Mouse (Mus musculus): Measurements from ENCODE around the gene Gnptg. TPM values are rescaled to one million over a fixed set of nuclear protein-coding genes. Genes with fewer than 3 reads are reported as not detected.
A peak's percentile ranks its signal among the peaks of the same experiment; 100 is the strongest.

Gene Gnptg
- polyA plus RNA-seq, 1 experiment from 2014 or later: 38.3 TPM

DNA sequence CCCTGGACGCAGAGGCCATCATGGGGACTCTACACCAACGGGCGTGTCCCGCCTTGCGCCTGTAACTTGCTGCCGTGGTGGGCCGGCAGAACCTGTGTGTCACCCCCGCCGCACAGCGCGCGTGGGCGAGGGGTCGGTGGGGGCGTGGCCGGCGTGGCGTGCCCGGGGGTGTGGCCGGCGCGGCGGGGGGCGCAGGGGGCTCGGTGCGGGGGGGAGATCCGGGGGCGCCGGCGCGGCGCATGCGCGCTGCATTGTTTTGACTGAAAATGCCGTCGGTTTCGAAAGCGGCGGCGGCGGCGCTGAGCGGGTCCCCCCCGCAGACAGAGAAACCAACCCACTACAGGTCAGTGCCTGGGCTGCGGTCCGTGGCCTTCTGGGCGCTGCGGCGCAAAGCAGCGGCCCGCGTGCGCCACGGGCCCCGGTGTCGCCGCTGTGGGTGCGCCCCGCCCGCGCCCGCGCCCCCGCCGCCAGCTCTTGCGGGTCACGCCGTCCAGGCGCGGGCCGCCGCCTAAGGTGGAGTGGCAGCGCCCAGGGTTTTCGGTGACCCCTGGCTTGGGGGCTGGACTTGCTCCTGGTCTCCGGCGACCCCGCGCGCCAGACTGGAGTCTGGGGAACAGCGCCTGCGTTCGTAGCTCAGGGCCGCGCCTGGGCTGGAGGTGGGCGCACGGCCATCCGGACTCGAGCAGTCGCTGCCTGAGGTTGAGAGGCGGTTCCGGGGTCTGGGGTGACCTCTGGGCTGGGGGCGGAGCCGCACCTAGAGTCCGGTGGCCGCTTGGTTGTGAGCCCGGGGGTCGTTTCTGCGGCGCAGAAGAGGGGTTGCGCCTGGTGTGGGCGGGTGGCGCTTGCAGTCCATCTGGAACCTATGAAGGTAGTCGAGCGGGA, 51.5 kb downstream of the Gnptg start, which contains the start of gene Unkl:
TSS of gene Unkl (plus strand) at position 248 of the 882 bp plus-strand sequence.
- Histone ChIP-seq H3K4me3 (ENCODE audit: low read depth, low read length) (peak within 1 kb of the TSS; percentile 95), H3K27ac (ENCODE audit: low read depth) (peak within 1 kb of the TSS; percentile 80), H3K27me3 (ENCODE audit: insufficient read depth, low read length) (no peaks in the 10 kb centered on the region), H3K4me1 (ENCODE audit: insufficient read depth) (peaks cover 4% of the 10 kb centered on the region; the same call in 1 of the 2 replicates), H3K36me3 (ENCODE audit: insufficient read depth) (peaks cover 28% of the 10 kb centered on the region), H3K4me2 (peak within 1 kb of the TSS; percentile 73), H3K9me3 (ENCODE audit: low read depth, low read length) (no peaks in the 10 kb centered on the region), H3K9ac (peak within 1 kb of the TSS; percentile 92)
- WGBS: under 1% methylated on average over 99 of the region's 104 CpGs
- peak; percentile 82 for DNase-seq
- peak; percentile 49 for ATAC-seq (ENCODE audit: insufficient read depth)
- TF ChIP-seq CTCF (IDR thresholded peaks at IDR 0.05; ENCODE audit: low read depth): no peak

GRCm38 (mm10) chr17:25187784-25188149, 52.2 kb downstream of the Gnptg start:
- H3K27ac ChIP-seq (ENCODE audit: low read depth): peak overlapping the region; percentile 80; the same call in 1 of the 2 replicates
- H3K9ac ChIP-seq: peak overlapping the region; percentile 92
- peak overlapping the region; percentile 95 for H3K4me3 ChIP-seq (ENCODE audit: low read depth, low read length)
- no peaks in the 10 kb centered on the region for H3K9me3 ChIP-seq (ENCODE audit: low read depth, low read length)
- no peak for TF ChIP-seq CTCF (IDR thresholded peaks at IDR 0.05; ENCODE audit: low read depth)
- 6% methylated on average over 11 of the region's 11 CpGs for WGBS
- DNase-seq (no peak), ATAC-seq (ENCODE audit: insufficient read depth) (no peak)
- peaks cover 28% of the 10 kb centered on the region for H3K36me3 ChIP-seq (ENCODE audit: insufficient read depth)
- H3K4me1 ChIP-seq (ENCODE audit: insufficient read depth): peaks cover 4% of the 10 kb centered on the region; the same call in 1 of the 2 replicates
- H3K4me2 ChIP-seq: peak overlapping the region; percentile 73
- no peaks in the 10 kb centered on the region for H3K27me3 ChIP-seq (ENCODE audit: insufficient read depth, low read length)

DNA sequence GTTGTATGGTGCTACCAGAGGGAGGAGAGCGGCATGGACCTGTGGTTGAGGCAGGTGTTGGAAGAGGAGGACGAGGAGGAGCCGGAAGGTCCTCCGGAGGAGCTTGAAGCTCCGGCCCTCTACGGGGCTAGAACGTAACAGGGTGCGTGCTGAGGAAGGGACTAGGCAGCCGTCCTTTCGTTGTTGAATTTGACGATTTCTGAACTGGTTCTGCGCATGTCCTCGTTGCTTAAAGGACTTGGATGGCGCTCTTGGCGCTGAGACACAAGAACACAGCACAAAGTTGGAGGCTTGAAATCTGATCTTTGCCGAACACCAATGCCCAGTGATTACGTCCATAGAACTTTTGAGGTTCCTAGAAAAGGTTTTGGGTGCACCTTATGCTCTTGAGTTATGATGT, 55.0 kb downstream of the Gnptg start:
- Histone ChIP-seq H3K4me3 (ENCODE audit: low read depth, low read length) (peak overlapping the region; percentile 96), H3K9me3 (ENCODE audit: low read depth, low read length) (no peaks in the 10 kb centered on the region), H3K27ac (ENCODE audit: low read depth) (no peak overlapping the region; the same call in 1 of the 2 replicates), H3K9ac (peak overlapping the region; percentile 89), H3K4me1 (ENCODE audit: insufficient read depth) (peaks cover 4% of the 10 kb centered on the region; the same call in 1 of the 2 replicates), H3K36me3 (ENCODE audit: insufficient read depth) (peaks cover 14% of the 10 kb centered on the region), H3K4me2 (peak overlapping the region; percentile 95), H3K27me3 (ENCODE audit: insufficient read depth, low read length) (no peaks in the 10 kb centered on the region)
- DNase-seq (no peak), ATAC-seq (ENCODE audit: insufficient read depth) (peak; percentile 14; the same call in 1 of the 2 replicates)
- no peak for TF ChIP-seq CTCF (IDR thresholded peaks at IDR 0.05; ENCODE audit: low read depth)
- 7% methylated on average over 17 of the region's 17 CpGs for WGBS

GRCm38 (mm10) chr17:25184129-25184691, 55.7 kb downstream of the Gnptg start, which contains the start of gene BC003965:
Gene BC003965, plus strand, starts transcription at chr17:25184554.
- H3K9me3 ChIP-seq (ENCODE audit: low read depth, low read length): no peaks in the 10 kb centered on the region
- H3K27me3 ChIP-seq (ENCODE audit: insufficient read depth, low read length): no peaks in the 10 kb centered on the region
- H3K36me3 ChIP-seq (ENCODE audit: insufficient read depth): peaks cover 12% of the 10 kb centered on the region
- peak within 1 kb of the TSS; percentile 89 for H3K9ac ChIP-seq
- H3K4me1 ChIP-seq (ENCODE audit: insufficient read depth): peaks cover 4% of the 10 kb centered on the region; the same call in 1 of the 2 replicates
- peak; percentile 80 for ATAC-seq (ENCODE audit: insufficient read depth)
- H3K27ac ChIP-seq (ENCODE audit: low read depth): peak within 1 kb of the TSS; percentile 92
- TF ChIP-seq CTCF (IDR thresholded peaks at IDR 0.05; ENCODE audit: low read depth): no peak
- DNase-seq: peak; percentile 100
- peak within 1 kb of the TSS; percentile 95 for H3K4me2 ChIP-seq
- peak within 1 kb of the TSS; percentile 96 for H3K4me3 ChIP-seq (ENCODE audit: low read depth, low read length)
- WGBS: under 1% methylated on average over 50 of the region's 50 CpGs

Small RNA genes lying within 50 kb of the gene (microRNA-seq; reads per million reads assigned to microRNA genes)
- 0.95 reads per million for gene Mir3547 (ENCODE audit: borderline number of aligned reads)

Other genes with a start within 250 kb of the Gnptg start
- 8.7 and 9.8 TPM in 2 replicates for gene Cramp1l, start 224.3 kb downstream of the Gnptg start, polyA plus RNA-seq (2014; fragmentation: Nextera tagmentation; extraction: Ambion mirVana)
- gene Ift140, start 224.0 kb downstream of the Gnptg start, polyA plus RNA-seq (2014; fragmentation: Nextera tagmentation; extraction: Ambion mirVana): 16.9 and 18.0 TPM in 2 replicates
- gene Tmem204, start 156.5 kb downstream of the Gnptg start, polyA plus RNA-seq (2014; fragmentation: Nextera tagmentation; extraction: Ambion mirVana): 65.2 and 67.1 TPM in 2 replicates
- 41.8 and 46.5 TPM in 2 replicates for gene Telo2, start 124.2 kb downstream of the Gnptg start, polyA plus RNA-seq (2014; fragmentation: Nextera tagmentation; extraction: Ambion mirVana)
- not detected in 2 replicates for gene Ptx4, start 119.4 kb downstream of the Gnptg start, polyA plus RNA-seq (2014; fragmentation: Nextera tagmentation; extraction: Ambion mirVana)
- gene Clcn7, start 106.7 kb downstream of the Gnptg start, polyA plus RNA-seq (2014; fragmentation: Nextera tagmentation; extraction: Ambion mirVana): 22.3 and 23.1 TPM in 2 replicates
- 0.24 and 0.28 TPM in 2 replicates for gene Ccdc154, start 77.7 kb downstream of the Gnptg start, polyA plus RNA-seq (2014; fragmentation: Nextera tagmentation; extraction: Ambion mirVana)
- 3.6 and 3.7 TPM in 2 replicates for gene Gm38655, start 64.7 kb downstream of the Gnptg start, polyA plus RNA-seq (2014; fragmentation: Nextera tagmentation; extraction: Ambion mirVana)
- gene BC003965, start 55.6 kb downstream of the Gnptg start, polyA plus RNA-seq (2014; fragmentation: Nextera tagmentation; extraction: Ambion mirVana): 28.5 and 29.2 TPM in 2 replicates
- 5.8 TPM in 2 replicates for gene Unkl, start 51.7 kb downstream of the Gnptg start, polyA plus RNA-seq (2014; fragmentation: Nextera tagmentation; extraction: Ambion mirVana)
- gene Tsr3, start within 50 bp of the Gnptg start, polyA plus RNA-seq (2014; fragmentation: Nextera tagmentation; extraction: Ambion mirVana): 46.4 and 46.8 TPM in 2 replicates
- 0.46 and 0.93 TPM in 2 replicates for gene Baiap3, start 16.2 kb upstream of the Gnptg start, polyA plus RNA-seq (2014; fragmentation: Nextera tagmentation; extraction: Ambion mirVana)
- gene Ube2i, start 34.5 kb upstream of the Gnptg start, polyA plus RNA-seq (2014; fragmentation: Nextera tagmentation; extraction: Ambion mirVana): 756 and 759 TPM in 2 replicates
- gene Prss34, start 58.3 kb upstream of the Gnptg start, polyA plus RNA-seq (2014; fragmentation: Nextera tagmentation; extraction: Ambion mirVana): 0.45 and 0.72 TPM in 2 replicates
- not detected in 2 replicates for gene Prss28, start 68.5 kb upstream of the Gnptg start, polyA plus RNA-seq (2014; fragmentation: Nextera tagmentation; extraction: Ambion mirVana)
- not detected in 2 replicates for gene Prss29, start 78.5 kb upstream of the Gnptg start, polyA plus RNA-seq (2014; fragmentation: Nextera tagmentation; extraction: Ambion mirVana)
- not detected in 2 replicates for gene Tpsab1, start 105.4 kb upstream of the Gnptg start, polyA plus RNA-seq (2014; fragmentation: Nextera tagmentation; extraction: Ambion mirVana)
- gene Tpsb2, start 126.2 kb upstream of the Gnptg start, polyA plus RNA-seq (2014; fragmentation: Nextera tagmentation; extraction: Ambion mirVana): 1.3 and 2.4 TPM in 2 replicates
- 0.25 and 0.31 TPM in 2 replicates for gene Tpsg1, start 129.1 kb upstream of the Gnptg start, polyA plus RNA-seq (2014; fragmentation: Nextera tagmentation; extraction: Ambion mirVana)
- gene Cacna1h, start 193.7 kb upstream of the Gnptg start, polyA plus RNA-seq (2014; fragmentation: Nextera tagmentation; extraction: Ambion mirVana): 3.6 and 4.4 TPM in 2 replicates
- 0.18 and 0.20 TPM in 2 replicates for gene Tekt4, start 214.5 kb upstream of the Gnptg start, polyA plus RNA-seq (2014; fragmentation: Nextera tagmentation; extraction: Ambion mirVana)